Mouse (Mus musculus): ENCODE data around the gene Shld2.
"Not testable (repeated sequence)": the region's sequence is repeated elsewhere in the genome, so short reads cannot be mapped to it uniquely, and the experiment has no call there.

Gene Shld2

DNA sequence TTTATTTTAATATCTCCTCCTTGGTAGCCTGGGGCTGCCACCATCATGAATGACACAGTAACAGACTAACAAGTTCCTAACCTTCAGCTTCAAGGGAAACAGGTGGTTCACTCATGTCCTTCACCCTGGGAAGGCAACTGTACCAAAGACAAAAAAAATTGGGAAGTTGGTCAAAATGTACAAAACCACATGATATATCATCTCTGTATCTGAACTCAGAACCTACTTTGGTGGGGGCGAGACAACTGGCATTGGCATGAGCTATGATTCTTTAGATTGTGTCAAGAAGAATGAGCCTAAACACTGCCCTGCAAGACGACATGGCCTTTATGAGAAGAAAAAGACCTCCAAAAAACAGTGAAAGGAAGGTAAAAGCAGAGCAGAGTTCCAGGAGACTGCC is 29.5 kb downstream of the Shld2 start:
- no peak for DNase-seq (ENCODE audit: low spot score)

- DNase-seq (ENCODE audit: low spot score): no peak
These were observed 30.6 kb downstream of the Shld2 start for GRCm38 (mm10) chr14:34279726-34280125.

GRCm38 (mm10) chr14:34275225-34275624 is 35.1 kb downstream of the Shld2 start:
- DNase-seq (ENCODE audit: low spot score): no peak

GRCm38 (mm10) chr14:34274141-34274540 is 36.2 kb downstream of the Shld2 start:
- no peak for DNase-seq (ENCODE audit: low spot score)

DNA sequence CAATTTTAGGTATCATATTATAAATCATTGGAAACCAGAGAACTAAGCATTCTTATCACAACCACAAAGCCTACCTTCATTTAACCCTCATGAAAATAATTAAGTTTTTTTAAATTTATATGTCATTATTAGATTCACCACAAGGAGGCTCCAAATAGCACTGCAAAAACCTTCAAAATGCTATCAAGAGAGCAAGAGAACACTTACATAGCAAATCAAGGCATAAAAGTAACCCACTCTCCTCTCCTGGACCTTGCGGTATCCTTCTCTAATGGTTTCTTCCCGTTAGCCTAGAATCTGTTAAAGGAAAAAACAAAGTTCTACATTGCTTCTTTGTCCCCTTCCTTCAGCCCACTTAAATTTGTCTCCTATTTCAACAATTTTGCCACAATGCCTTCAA is 37.0 kb downstream of the Shld2 start:
- DNase-seq (ENCODE audit: low spot score): peak; percentile 27

- DNase-seq (ENCODE audit: low spot score): no peak
These were observed 42.2 kb downstream of the Shld2 start for GRCm38 (mm10) chr14:34268046-34268445.

GRCm38 (mm10) chr14:34258525-34258924 is 51.8 kb downstream of the Shld2 start:
- DNase-seq (ENCODE audit: low spot score): not testable (repeated sequence)

DNA sequence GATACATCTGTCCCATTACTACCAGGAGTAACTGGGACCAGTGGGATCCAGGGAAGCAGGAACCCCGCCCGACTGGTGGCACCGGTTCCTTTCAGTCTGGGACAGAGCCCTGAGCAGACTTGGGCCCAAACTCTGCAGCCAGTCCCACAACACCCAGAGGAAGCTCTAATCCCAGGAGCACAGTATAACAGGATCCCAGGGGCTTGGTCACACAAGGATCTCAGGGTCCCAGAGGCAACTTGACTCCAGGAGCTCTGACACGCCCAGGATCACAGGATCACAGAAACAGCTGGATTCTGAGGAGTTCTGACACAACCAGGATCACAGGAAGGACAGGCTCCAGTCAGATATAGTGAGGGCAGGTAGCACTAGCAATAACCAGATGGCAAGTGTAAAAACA is 57.0 kb downstream of the Shld2 start:
- DNase-seq (ENCODE audit: low spot score): no peak

GRCm38 (mm10) chr14:34252470-34253145 is 57.7 kb downstream of the Shld2 start:
- DNase-seq (ENCODE audit: low spot score): no peak

- no peak for DNase-seq (ENCODE audit: low spot score)
These were observed 69.6 kb downstream of the Shld2 start for GRCm38 (mm10) chr14:34240676-34241075.

GRCm38 (mm10) chr14:34240263-34240662 is 70.0 kb downstream of the Shld2 start:
- no peak for DNase-seq (ENCODE audit: low spot score)

GRCm38 (mm10) chr14:34234630-34235380 is 75.5 kb downstream of the Shld2 start:
- DNase-seq (ENCODE audit: low spot score): peak; percentile 93

DNA sequence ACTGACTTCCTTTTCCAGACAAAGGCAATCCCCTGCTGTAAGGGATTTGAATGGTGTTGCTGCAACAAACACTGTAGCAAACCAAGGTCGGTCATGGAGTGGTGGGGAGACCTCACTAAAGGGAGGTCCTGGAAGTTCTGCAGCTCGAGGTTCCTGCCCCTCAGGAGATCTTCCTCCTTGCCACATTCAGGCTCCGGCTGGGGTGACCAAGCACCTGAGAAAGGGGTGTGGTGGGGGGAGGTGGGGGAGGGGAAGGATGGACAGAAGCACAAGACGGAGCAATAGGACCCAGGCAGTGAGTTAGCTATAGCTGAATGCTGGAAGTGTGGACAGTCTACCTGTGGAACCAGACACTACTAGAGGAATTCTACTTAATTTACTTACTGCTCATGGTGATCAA is 76.4 kb downstream of the Shld2 start:
- DNase-seq (ENCODE audit: low spot score): no peak

DNA sequence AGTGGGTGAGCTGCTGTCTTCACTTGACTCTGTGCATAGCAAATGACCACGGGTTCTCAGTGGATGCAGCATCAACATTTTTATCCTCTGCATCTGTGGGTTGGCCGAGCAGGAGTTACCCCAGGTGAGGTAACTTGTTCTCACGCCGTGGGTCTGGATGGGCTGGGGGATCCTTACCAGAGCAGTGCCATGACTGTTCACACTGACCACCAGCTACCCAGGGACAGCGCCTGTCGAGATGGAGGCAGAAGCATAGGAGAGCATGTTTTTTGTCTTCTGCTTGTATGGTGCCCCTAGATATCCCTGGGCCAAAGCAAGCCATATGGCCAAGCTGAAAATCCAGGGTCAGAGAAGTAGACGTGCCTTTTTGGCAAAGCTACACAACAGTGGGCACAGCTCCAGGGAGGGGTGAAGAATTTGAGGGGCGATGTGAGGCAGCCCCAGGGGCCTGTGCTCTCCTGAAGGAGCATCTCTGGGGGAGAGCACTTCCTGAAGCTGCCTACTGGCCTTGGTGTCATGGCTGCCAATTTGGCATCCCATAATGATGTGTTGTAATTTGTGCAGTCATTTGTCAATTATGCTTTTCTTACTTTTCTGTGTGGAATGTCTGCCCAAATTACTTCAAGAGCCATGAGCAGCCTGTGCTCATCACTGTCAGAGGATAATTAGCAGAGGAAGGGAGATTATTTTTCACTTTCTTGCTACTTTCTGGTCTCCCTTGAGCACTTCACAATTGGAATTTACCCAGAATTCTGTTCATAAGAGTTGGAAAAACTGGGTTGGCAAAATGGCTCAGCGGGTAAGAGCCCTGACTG is 77.2 kb downstream of the Shld2 start:
- DNase-seq (ENCODE audit: low spot score): no peak

DNA sequence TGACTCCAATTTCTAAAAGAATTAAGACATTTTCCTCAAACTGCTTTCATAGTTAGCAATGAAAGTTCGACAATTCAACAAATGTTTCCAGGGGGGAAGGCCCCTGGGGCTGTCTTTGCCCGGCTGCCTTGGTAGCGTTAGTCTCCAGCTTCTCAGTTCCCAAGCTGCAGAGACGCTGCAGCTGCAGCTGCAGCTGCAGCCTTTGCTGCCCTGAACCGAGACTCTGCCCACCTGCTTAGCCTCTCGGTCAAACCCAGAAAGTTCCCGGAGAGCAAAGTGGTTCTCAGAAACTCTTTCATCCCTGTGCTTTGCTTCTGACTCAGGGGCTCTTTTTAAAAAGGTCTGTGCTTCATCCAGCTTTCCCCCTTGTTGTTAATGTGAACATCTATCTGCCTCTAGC is 78.0 kb downstream of the Shld2 start:
- no peak for DNase-seq (ENCODE audit: low spot score)

- DNase-seq (ENCODE audit: low spot score): no peak
These were observed 81.3 kb downstream of the Shld2 start for GRCm38 (mm10) chr14:34228830-34229506.

DNA sequence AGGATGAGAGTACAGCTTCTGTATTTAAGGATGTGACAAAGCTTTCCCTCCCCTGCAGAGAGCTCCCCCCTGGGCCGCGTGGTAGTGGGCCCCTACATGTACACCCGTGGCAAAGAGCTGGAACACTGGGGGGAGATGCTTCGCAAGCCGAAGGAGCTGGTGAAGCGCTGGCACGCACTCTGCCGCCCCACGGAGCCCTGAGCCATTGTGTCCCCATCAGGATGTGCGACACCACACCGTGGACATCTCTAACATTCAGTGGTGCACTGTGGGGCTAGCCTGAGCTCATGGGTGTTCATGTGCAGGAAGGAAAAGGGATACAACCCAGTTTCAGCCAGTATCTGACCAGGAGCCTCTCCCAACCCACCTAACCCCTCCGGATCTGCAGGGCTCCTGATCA is 82.3 kb downstream of the Shld2 start:
- DNase-seq (ENCODE audit: low spot score): no peak

GRCm38 (mm10) chr14:34226566-34226965 is 83.7 kb downstream of the Shld2 start:
- no peak for DNase-seq (ENCODE audit: low spot score)

- no peak for DNase-seq (ENCODE audit: low spot score)
These were observed 84.3 kb downstream of the Shld2 start for GRCm38 (mm10) chr14:34225986-34226385.

DNA sequence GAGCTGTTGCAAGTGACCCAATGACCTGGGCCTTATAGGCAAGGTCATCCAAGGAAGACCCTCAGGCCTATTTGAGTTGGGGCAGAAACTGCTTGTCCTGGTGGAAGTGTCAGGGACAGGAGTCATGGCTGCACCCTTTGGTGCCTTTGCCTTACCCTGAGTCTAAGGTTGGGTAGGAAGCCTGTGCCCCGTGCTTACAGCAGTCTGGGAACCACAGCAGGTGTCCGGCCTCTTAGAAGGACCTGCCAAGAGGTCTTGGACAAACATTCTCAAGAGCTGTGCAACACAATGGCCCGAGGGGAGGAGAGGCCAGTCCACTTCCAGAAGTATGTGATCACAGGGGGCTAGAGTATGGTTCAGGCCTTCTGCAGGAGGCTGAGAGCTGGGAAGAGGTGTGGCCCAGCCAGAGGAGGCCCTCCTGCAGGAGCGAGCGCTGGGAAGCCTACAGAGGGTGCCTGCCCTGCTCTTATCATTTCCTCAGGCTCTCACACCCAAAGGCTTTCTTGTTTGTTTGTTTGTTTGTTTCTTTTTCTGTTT is 86.9 kb downstream of the Shld2 start:
- DNase-seq (ENCODE audit: low spot score): no peak

- no peak for DNase-seq (ENCODE audit: low spot score)
These were observed 88.7 kb downstream of the Shld2 start for GRCm38 (mm10) chr14:34221416-34222077.
